Mouse (Mus musculus): ENCODE results near the gene Efnb2. TPM values are rescaled to one million over a fixed set of nuclear protein-coding genes. Genes with fewer than 3 reads are reported as not detected.
A peak's percentile ranks its signal among the peaks of the same experiment; 100 is the strongest.

The Efnb2 gene
- polyA plus RNA-seq, 1 experiment from 2014 or later, result 24.5 TPM

DNA sequence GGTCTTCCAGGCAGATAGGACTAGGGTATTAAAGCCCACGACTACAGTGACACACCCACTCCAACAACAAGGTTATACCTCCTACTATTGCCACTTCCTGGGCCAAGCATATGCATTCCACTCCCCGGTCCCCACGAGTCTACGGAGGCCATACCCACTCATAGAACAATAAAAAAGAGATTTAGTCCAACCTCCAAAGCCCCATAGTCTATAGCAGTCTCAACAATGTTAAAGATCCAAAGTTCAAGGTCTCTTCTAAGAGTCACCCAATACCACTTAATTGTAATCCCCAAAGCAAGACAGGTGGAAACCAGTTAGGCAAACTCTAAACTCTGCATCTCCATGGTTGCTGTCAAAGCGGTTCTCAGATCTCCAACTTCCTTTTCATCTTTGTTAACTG is 13.8 kb upstream of the Efnb2 start:
- peaks cover 49% of the 10 kb centered on the region for H3K36me3 ChIP-seq
- no peak overlapping the region for H3K9ac ChIP-seq
- WGBS, result 90% methylated on average over 5 of the region's 5 CpGs
- H3K9me3 ChIP-seq, result no peaks in the 10 kb centered on the region
- no peak for ATAC-seq (ENCODE audit: low read depth)
- no peaks in the 10 kb centered on the region for H3K27me3 ChIP-seq
- no peak overlapping the region for H3K27ac ChIP-seq (replicated peaks)
- no peak overlapping the region for H3K4me3 ChIP-seq
- H3K4me2 ChIP-seq, result no peak overlapping the region
- no peaks in the 10 kb centered on the region for H3K4me1 ChIP-seq (replicated peaks)

DNA sequence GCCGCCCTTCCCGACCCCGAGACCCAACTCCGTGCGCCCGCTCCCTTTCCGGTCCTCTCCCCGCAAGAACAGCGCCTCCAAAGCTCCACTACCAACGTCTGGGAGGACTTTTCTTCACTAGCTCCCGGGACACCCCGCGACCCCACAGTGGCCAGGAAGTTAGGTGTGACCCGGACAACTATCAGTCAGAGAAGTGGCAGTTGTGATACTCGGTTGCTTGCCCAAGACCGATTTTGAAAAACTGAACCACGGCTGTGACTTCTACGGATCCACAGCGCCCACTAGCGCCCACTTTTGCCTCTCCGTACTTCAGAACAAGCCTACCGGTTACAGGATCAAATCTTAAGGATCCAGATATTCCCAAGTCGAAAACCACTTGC is 707 bp upstream of the Efnb2 start:
- H3K4me1 ChIP-seq (replicated peaks), result peaks cover 22% of the 10 kb centered on the region
- ATAC-seq (ENCODE audit: low read depth), result peak; percentile 34
- peak overlapping the region; percentile 85 for H3K4me2 ChIP-seq
- H3K27me3 ChIP-seq, result no peaks in the 10 kb centered on the region
- no peaks in the 10 kb centered on the region for H3K9me3 ChIP-seq
- H3K9ac ChIP-seq, result peak overlapping the region; percentile 99
- under 1% methylated on average over 23 of the region's 23 CpGs for WGBS
- H3K36me3 ChIP-seq, result peaks cover 11% of the 10 kb centered on the region
- H3K27ac ChIP-seq (replicated peaks), result peak overlapping the region; percentile 96
- peak overlapping the region; percentile 88 for H3K4me3 ChIP-seq

DNA sequence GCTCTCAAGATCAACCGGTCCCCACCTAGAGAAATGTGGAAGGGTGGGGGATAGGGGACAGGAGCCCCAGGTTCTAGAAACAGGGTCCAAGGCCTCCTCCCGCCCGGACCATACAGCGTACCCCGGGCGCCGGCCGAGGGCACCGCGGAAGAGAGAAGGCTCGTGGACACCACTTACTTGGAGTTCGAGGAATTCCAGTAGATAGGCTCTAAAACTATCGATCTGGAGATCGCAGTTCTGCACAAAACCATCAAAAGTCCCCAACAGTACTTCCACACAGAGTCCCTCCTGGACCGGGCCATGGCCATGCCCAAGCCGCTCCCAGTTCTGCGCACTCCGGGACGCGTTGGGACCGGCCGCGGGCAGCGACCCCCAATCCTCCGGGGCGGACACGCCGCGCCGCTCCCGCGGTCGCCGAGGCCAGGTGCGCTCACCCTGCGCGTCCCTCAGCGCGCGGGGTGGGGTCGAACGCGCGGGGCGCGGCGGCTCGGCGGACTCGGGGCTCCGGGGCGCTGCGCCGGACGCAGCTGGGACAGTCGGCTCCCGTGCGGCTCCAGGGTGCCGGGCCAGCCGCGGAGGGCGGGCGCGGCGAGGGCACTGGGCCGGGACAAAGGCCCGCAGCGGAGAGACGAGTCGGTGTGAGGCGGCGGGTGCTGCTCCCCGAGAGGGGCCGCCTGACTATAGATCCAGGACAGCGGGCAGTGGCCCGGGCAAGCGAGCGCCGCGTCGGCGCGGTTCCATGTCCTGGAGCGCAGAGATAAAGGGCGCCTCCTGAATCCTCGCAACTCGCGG is 539 bp downstream of the Efnb2 start:
- H3K36me3 ChIP-seq, result peaks cover 4% of the 10 kb centered on the region; the same call in 1 of the 2 replicates
- peak overlapping the region; percentile 99 for H3K9ac ChIP-seq
- peak overlapping the region; percentile 85 for H3K4me2 ChIP-seq
- H3K27ac ChIP-seq (replicated peaks), result peak overlapping the region; percentile 96
- H3K4me1 ChIP-seq (replicated peaks), result peaks cover 34% of the 10 kb centered on the region
- H3K27me3 ChIP-seq, result no peaks in the 10 kb centered on the region
- under 1% methylated on average over 88 of the region's 88 CpGs for WGBS
- peak overlapping the region; percentile 88 for H3K4me3 ChIP-seq
- ATAC-seq (ENCODE audit: low read depth), result peak; percentile 16
- no peaks in the 10 kb centered on the region for H3K9me3 ChIP-seq

- peak overlapping the region; percentile 88 for H3K4me3 ChIP-seq
- no peak for ATAC-seq (ENCODE audit: low read depth)
- WGBS, result under 1% methylated on average over 53 of the region's 53 CpGs
Measured at GRCm38 (mm10) chr8:8659503-8660306, 1.3 kb downstream of the Efnb2 start.

DNA sequence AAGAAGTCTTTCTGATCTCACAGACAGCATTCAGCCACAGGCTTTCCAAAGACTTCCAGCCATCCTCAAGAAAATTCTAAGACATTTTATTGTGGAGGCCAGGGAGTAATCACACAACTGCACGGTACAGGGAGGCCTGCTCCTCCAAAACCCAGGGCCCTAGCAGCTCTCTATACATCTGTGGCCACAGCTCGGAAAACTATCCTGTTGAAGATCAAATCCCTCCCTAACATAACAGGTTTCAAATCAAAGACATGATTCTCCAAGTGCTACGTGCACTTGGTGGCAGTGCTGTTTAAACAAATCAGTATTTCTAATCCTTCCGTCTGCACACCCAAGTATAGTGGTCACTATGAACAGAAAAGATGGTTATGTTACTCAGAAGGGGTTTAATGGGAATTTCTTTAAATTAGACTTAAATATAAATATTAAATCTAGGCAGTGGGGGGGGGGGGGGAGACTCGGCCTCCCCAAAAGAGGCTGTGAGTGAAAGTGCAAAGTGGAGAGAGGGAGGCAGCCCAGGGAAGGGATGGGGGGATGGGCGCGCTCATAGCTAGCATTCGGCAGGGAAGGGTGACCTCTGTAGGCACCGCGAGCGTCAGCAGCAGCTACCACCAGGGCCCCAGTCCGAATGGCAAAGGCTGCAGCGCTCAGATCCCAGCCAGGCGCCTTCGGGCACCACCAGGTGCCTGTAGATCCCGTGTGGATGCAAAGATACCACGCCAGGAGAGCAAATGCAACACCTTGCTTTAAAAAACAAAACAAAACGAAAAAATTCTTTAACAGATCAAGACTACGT is 2.4 kb downstream of the Efnb2 start:
- no peaks in the 10 kb centered on the region for H3K36me3 ChIP-seq
- peak; percentile 17 for ATAC-seq (ENCODE audit: low read depth)
- H3K4me3 ChIP-seq, result peak overlapping the region; percentile 88
- peak overlapping the region; percentile 85 for H3K4me2 ChIP-seq
- H3K27me3 ChIP-seq, result no peaks in the 10 kb centered on the region
- H3K9me3 ChIP-seq, result no peaks in the 10 kb centered on the region
- H3K9ac ChIP-seq, result peak overlapping the region; percentile 99
- peaks cover 53% of the 10 kb centered on the region for H3K4me1 ChIP-seq (replicated peaks)
- peak overlapping the region; percentile 96 for H3K27ac ChIP-seq (replicated peaks)
- 1% methylated on average over 19 of the region's 19 CpGs for WGBS

More at GRCm38 (mm10) chr8:8659503-8660306, 1.3 kb downstream of the Efnb2 start:
- no peaks in the 10 kb centered on the region for H3K27me3 ChIP-seq
- peak overlapping the region; percentile 85 for H3K4me2 ChIP-seq
- H3K9ac ChIP-seq, result peak overlapping the region; percentile 99
- H3K9me3 ChIP-seq, result no peaks in the 10 kb centered on the region
- peak overlapping the region; percentile 96 for H3K27ac ChIP-seq (replicated peaks)
- peaks cover 42% of the 10 kb centered on the region for H3K4me1 ChIP-seq (replicated peaks)
- H3K36me3 ChIP-seq, result no peaks in the 10 kb centered on the region

DNA sequence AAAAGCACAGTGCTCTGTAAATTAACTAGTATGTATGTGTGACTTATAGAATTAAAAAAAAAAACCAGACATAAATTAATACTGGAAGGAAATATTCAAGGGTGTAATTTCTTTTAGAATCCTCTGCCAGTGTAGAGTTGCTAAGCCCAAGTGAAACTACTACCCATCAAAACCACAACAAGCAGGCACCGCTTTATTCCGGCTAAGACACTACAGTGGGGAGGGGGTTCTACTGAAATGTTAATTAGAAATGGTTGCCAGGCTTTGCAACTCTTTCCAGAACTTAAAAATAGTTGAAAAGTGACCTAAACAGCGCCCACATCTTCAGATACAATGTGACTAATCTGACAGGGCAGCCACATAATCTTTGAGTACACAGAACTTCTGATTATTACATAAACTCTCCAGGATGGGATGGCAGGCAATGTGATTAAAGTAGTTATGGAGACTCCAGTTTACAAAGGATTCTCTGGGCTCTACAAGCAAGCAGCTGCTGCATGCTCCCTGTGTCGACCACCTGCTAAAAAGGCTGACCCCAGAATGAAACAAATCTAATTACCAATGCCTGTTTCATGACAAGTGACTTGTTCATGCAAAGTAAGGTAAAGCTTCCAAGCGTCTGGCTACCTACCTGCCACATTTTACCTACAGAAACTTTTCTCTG is 3.2 kb downstream of the Efnb2 start:
- Histone ChIP-seq H3K4me1 (replicated peaks) (peaks cover 61% of the 10 kb centered on the region), H3K4me2 (peak overlapping the region; percentile 85), H3K9ac (peak overlapping the region; percentile 99), H3K27me3 (no peaks in the 10 kb centered on the region), H3K9me3 (no peaks in the 10 kb centered on the region), H3K27ac (replicated peaks) (peak overlapping the region; percentile 96), H3K4me3 (peak overlapping the region; percentile 88), H3K36me3 (no peaks in the 10 kb centered on the region)
- ATAC-seq (ENCODE audit: low read depth), result no peak
- WGBS, result 9% methylated on average over 5 of the region's 5 CpGs

GRCm38 (mm10) chr8:8656578-8657441 is 4.2 kb downstream of the Efnb2 start:
- no peaks in the 10 kb centered on the region for H3K27me3 ChIP-seq
- H3K4me1 ChIP-seq (replicated peaks), result peaks cover 68% of the 10 kb centered on the region
- H3K27ac ChIP-seq (replicated peaks), result peak overlapping the region; percentile 96
- WGBS, result 7% methylated on average over 14 of the region's 14 CpGs
- no peak for ATAC-seq (ENCODE audit: low read depth)
- H3K4me2 ChIP-seq, result peak overlapping the region; percentile 85
- peak overlapping the region; percentile 99 for H3K9ac ChIP-seq
- no peaks in the 10 kb centered on the region for H3K36me3 ChIP-seq
- H3K4me3 ChIP-seq, result peak overlapping the region; percentile 88
- H3K9me3 ChIP-seq, result no peaks in the 10 kb centered on the region

GRCm38 (mm10) chr8:8655346-8656340 is 5.4 kb downstream of the Efnb2 start:
- H3K27ac ChIP-seq (replicated peaks), result peak overlapping the region; percentile 96
- H3K4me1 ChIP-seq (replicated peaks), result peaks cover 79% of the 10 kb centered on the region
- no peaks in the 10 kb centered on the region for H3K9me3 ChIP-seq
- no peaks in the 10 kb centered on the region for H3K27me3 ChIP-seq
- H3K9ac ChIP-seq, result peak overlapping the region; percentile 99
- ATAC-seq (ENCODE audit: low read depth), result no peak
- H3K4me3 ChIP-seq, result peak overlapping the region; percentile 88
- H3K4me2 ChIP-seq, result peak overlapping the region; percentile 85
- H3K36me3 ChIP-seq, result no peaks in the 10 kb centered on the region
- 8% methylated on average over 24 of the region's 24 CpGs for WGBS

DNA sequence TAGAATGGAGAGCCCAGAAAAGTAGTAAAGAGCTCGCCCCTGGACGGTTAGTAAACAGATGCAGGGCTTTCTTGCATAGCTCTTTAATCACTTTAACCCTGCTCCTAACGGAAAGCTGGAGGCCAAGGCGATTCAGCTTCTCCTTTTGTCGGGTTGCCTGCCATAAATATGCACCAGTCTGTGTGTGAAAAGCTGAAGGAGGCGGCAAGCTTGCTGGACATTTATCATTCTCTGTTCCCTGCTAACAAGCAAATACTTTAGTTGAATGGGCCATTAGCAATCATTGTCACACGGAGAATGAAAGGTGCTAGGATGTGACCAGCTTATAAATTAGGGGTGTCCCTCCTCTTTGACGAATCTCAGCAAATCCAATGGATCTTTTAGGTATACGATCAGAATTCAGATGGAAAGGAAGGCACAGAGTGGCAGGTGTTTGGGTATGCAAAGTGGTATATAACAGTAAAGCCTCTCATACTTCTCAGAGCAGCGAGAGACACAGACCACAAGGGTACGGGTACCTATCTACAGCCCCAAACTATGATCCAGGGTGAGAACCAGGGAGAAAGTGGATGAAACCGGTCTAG is 7.0 kb downstream of the Efnb2 start:
- H3K4me2 ChIP-seq, result peak overlapping the region; percentile 85
- 0 out of 2 replicates have a peak, but pooled peaks cover 7% of the 10 kb centered on the region for H3K36me3 ChIP-seq
- H3K4me1 ChIP-seq (replicated peaks), result peaks cover 95% of the 10 kb centered on the region
- H3K9ac ChIP-seq, result peak overlapping the region; percentile 56
- peak; percentile 33; the same call in 1 of the 2 replicates for ATAC-seq (ENCODE audit: low read depth)
- H3K4me3 ChIP-seq, result peak overlapping the region; percentile 88
- no peaks in the 10 kb centered on the region for H3K27me3 ChIP-seq
- no peaks in the 10 kb centered on the region for H3K9me3 ChIP-seq
- WGBS, result 12% methylated on average over 12 of the region's 12 CpGs
- H3K27ac ChIP-seq (replicated peaks), result peak overlapping the region; percentile 30
